Mouse (Mus musculus) limb, embryonic 13.5 days (tissue): ENCODE data around the gene Gm7951. TPM values are rescaled to one million over a fixed set of nuclear protein-coding genes. Genes with fewer than 3 reads are reported as not detected.
"Not testable (repeated sequence)": the region's sequence is repeated elsewhere in the genome, so short reads cannot be mapped to it uniquely, and the experiment has no call there.

Experiments used
- ATAC-seq: fragments of 200-750 bp; cut with Nextera tagmentation; 2 replicates; pipeline ENCODE4 v1.8.0; 2017; ENCODE audit warnings: low read depth, moderate number of reproducible peaks, moderate TSS enrichment; ENCODE audit not compliant: low FRiP score
- H3K27ac ChIP-seq: fragments of 300-500 bp; sonication (generic); 2 replicates; pipeline ENCODE4 v1.5.1; 2015; ENCODE audit warnings: inconsistent platforms, mild to moderate bottlenecking, moderate library complexity
- H3K27me3 ChIP-seq: fragments of 300-500 bp; sonication (generic); 2 replicates; pipeline ENCODE4 v1.6.1; 2015; ENCODE audit warnings: mild to moderate bottlenecking, inconsistent platforms
- H3K36me3 ChIP-seq: fragments of 300-500 bp; sonication (generic); 2 replicates; pipeline ENCODE4 v1.6.1; 2015; ENCODE audit warnings: inconsistent platforms, mild to moderate bottlenecking, moderate library complexity
- H3K4me1 ChIP-seq: fragments of 300-500 bp; sonication (generic); 2 replicates; pipeline ENCODE4 v1.6.1; 2015; ENCODE audit warnings: inconsistent platforms
- H3K4me2 ChIP-seq: fragments of 300-500 bp; sonication (generic); replicated peaks from 2 replicates; pipeline ENCODE4 v1.6.1; 2015; ENCODE audit warnings: inconsistent platforms, mild to moderate bottlenecking, moderate library complexity
- H3K4me3 ChIP-seq: fragments of 300-500 bp; sonication (generic); 2 replicates; pipeline ENCODE4 v1.5.1; 2015; ENCODE audit warnings: moderate library complexity, mild to moderate bottlenecking, inconsistent platforms
- H3K9ac ChIP-seq: fragments of 300-500 bp; sonication (generic); 2 replicates; pipeline ENCODE4 v1.6.1; 2015; ENCODE audit warnings: mild to moderate bottlenecking, inconsistent platforms
- H3K9me3 ChIP-seq: fragments of 300-500 bp; sonication (generic); 2 replicates; pipeline ENCODE4 v1.6.1; 2016; ENCODE audit warnings: inconsistent platforms
- WGBS: fragments of 180-500 bp; shearing (Covaris S2); methylation state at CpG from one replicate; pipeline ENCODE4 v1.1.7; 2015; 5-methylcytosine and 5-hydroxymethylcytosine counted together
- polyA plus RNA-seq: library from polyadenylated mRNA; unstranded; fragments of >200 nt; fragmentation: Nextera tagmentation; extraction: Ambion mirVana; gene quantifications from 2 replicates; pipeline ENCODE4 v1.2.1, GENCODE M21; 2015

Gm7951 gene
- polyA plus RNA-seq: not detected in 2 replicates

GRCm38 (mm10) chr14:42117269-42117668 is at the start of gene Gm7951:
Gene Gm7951, minus strand, starts transcription at chr14:42117369.
- not testable (repeated sequence) for H3K27ac ChIP-seq, H3K9me3 ChIP-seq, ATAC-seq, H3K9ac ChIP-seq, H3K4me2 ChIP-seq, H3K4me3 ChIP-seq, H3K27me3 ChIP-seq, H3K4me1 ChIP-seq, H3K36me3 ChIP-seq
- WGBS: 80% methylated on average over 1 of the region's 2 CpGs

GRCm38 (mm10) chr14:42162522-42162921 is 45.4 kb upstream of the Gm7951 start, which contains the start of gene Gm17027:
Gene Gm17027, minus strand, starts transcription at chr14:42162622.
- H3K4me2 ChIP-seq, H3K4me1 ChIP-seq, H3K27me3 ChIP-seq, H3K9ac ChIP-seq, H3K4me3 ChIP-seq, H3K27ac ChIP-seq, H3K36me3 ChIP-seq, ATAC-seq, H3K9me3 ChIP-seq: not testable (repeated sequence)
- 74% methylated on average over 2 of the region's 2 CpGs for WGBS

- H3K9me3 ChIP-seq, ATAC-seq, H3K36me3 ChIP-seq, H3K27me3 ChIP-seq, H3K4me2 ChIP-seq, H3K4me3 ChIP-seq, H3K27ac ChIP-seq, H3K9ac ChIP-seq, H3K4me1 ChIP-seq: not testable (repeated sequence)
- WGBS: 69% methylated on average over 7 of the region's 8 CpGs
Observed at GRCm38 (mm10) chr14:42134571-42134970, 17.4 kb upstream of the Gm7951 start.

GRCm38 (mm10) chr14:42133806-42134205 is 16.6 kb upstream of the Gm7951 start:
- not testable (repeated sequence) for H3K4me3 ChIP-seq, H3K4me1 ChIP-seq, H3K36me3 ChIP-seq, H3K27me3 ChIP-seq, ATAC-seq, H3K9me3 ChIP-seq, H3K9ac ChIP-seq, H3K4me2 ChIP-seq, H3K27ac ChIP-seq
- WGBS: 57% methylated on average over 9 of the region's 14 CpGs

Other genes starting within 250 kb of the Gm7951 start
- not detected in 2 replicates for gene Gm7980, start 210.1 kb downstream of the Gm7951 start, polyA plus RNA-seq
- not detected in 2 replicates for gene 1700049E17Rik1, start 192.4 kb downstream of the Gm7951 start, polyA plus RNA-seq
- not detected in 2 replicates for gene 1700024B05Rik, start 173.4 kb downstream of the Gm7951 start, polyA plus RNA-seq
- gene Gm6401, start 149.4 kb downstream of the Gm7951 start, polyA plus RNA-seq: not detected in 2 replicates
- not detected in 2 replicates for gene Gm3543, start 134.0 kb downstream of the Gm7951 start, polyA plus RNA-seq
- not detected in 2 replicates for gene Gm17027, start 45.3 kb upstream of the Gm7951 start, polyA plus RNA-seq
- not detected in 2 replicates for gene Gm3573, start 73.4 kb upstream of the Gm7951 start, polyA plus RNA-seq
- gene Gm17026, start 142.7 kb upstream of the Gm7951 start, polyA plus RNA-seq: not detected in 2 replicates
- not detected in 2 replicates for gene Gm9611, start 180.0 kb upstream of the Gm7951 start, polyA plus RNA-seq
- gene Gm7995, start 192.8 kb upstream of the Gm7951 start, polyA plus RNA-seq: not detected in 2 replicates